Mouse (Mus musculus) kidney, postnatal 0 days (tissue): Measurements from ENCODE around the gene Gadl1. TPM values are rescaled to one million over a fixed set of nuclear protein-coding genes. Genes with fewer than 3 reads are reported as not detected.

Experiments
- ATAC-seq: fragments of 200-750 bp; cut with Nextera tagmentation; replicated peaks from 2 replicates; pipeline ENCODE4 v1.8.0; 2017; ENCODE audit warnings: low read depth, moderate number of reproducible peaks, moderate TSS enrichment, moderate library complexity; ENCODE audit not compliant: low FRiP score
- DNase-seq: peaks from one replicate; pipeline ENCODE4 v3.0.0-alpha.2; 2016; ENCODE audit warnings: low spot score
- H3K27ac ChIP-seq: fragments of 300-500 bp; sonication (generic); 2 replicates; pipeline ENCODE4 v1.5.1; 2014; ENCODE audit warnings: mild to moderate bottlenecking
- H3K27me3 ChIP-seq: fragments of 300-500 bp; sonication (generic); 2 replicates; pipeline ENCODE4 v1.6.1; 2014; ENCODE audit warnings: low read length, mixed read lengths; ENCODE audit not compliant: insufficient read depth
- H3K36me3 ChIP-seq: fragments of 300-500 bp; sonication (generic); 2 replicates; pipeline ENCODE4 v1.6.1; 2014; ENCODE audit warnings: low read length, mixed read lengths; ENCODE audit not compliant: insufficient read depth
- H3K4me1 ChIP-seq: fragments of 300-500 bp; sonication (generic); replicated peaks from 2 replicates; pipeline ENCODE4 v1.6.1; 2014; ENCODE audit warnings: antibody characterized with exemption, low read length, mixed read lengths; ENCODE audit not compliant: insufficient read depth
- H3K4me2 ChIP-seq: fragments of 300-500 bp; sonication (generic); 2 replicates; pipeline ENCODE4 v1.6.1; 2014; ENCODE audit warnings: mild to moderate bottlenecking, low read length, moderate library complexity, mixed read lengths
- H3K4me3 ChIP-seq: fragments of 300-500 bp; sonication (generic); replicated peaks from 2 replicates; pipeline ENCODE4 v1.5.1; 2014; ENCODE audit warnings: low read depth, low read length
- H3K9ac ChIP-seq: fragments of 300-500 bp; sonication (generic); 2 replicates; pipeline ENCODE4 v1.6.1; 2014; ENCODE audit warnings: low read depth, low read length
- H3K9me3 ChIP-seq: fragments of 300-500 bp; sonication (generic); replicated peaks from 2 replicates; pipeline ENCODE4 v1.6.1; 2016; ENCODE audit warnings: low read length, inconsistent platforms, mixed read lengths
- CTCF ChIP-seq: IDR thresholded peaks from 2 replicates; pipeline ENCODE4 v1.5.1; 2016; ENCODE audit warnings: antibody characterized with exemption, low read depth, mild to moderate bottlenecking, moderate library complexity
- WGBS: fragments of 180-500 bp; shearing (Covaris S2); extraction: QIAGEN DNeasy Blood & Tissue Kit; methylation state at CpG from one replicate; pipeline ENCODE4 v1.1.7; 2014; 5-methylcytosine and 5-hydroxymethylcytosine counted together
- polyA plus RNA-seq: library from polyadenylated mRNA; unstranded; fragments of >200 nt; fragmentation: Nextera tagmentation; extraction: Ambion mirVana; gene quantifications from 2 replicates; pipeline ENCODE4 v1.2.1, GENCODE M21; 2015

Gene Gadl1
- polyA plus RNA-seq, 1 experiment from 2014 or later = 0.61 TPM

DNA sequence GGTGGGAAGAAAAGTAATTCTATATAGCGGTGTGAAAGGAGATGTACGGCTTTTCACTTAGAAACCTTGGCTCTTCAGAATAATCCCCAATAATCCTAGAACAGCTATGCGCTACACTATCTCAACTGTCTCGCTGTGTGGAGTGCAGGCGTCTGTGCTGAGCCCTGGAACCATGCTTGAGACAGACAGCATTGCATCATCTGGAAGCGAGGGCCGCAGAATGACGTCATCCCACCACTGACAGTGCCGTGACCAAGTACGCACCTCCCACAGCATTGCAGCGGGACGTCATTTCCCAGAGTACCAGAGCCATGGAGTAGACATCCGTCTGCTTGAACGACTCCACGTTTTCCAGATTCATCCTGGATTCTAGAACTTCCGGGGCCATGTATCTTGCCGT is 195.5 kb downstream of the Gadl1 start:
- no peak for TF ChIP-seq CTCF
- Histone ChIP-seq H3K4me3 (no peak overlapping the region), H3K4me2 (no peak overlapping the region), H3K9me3 (no peaks in the 10 kb centered on the region), H3K36me3 (peaks cover 56% of the 10 kb centered on the region), H3K27me3 (no peaks in the 10 kb centered on the region), H3K9ac (no peak overlapping the region), H3K4me1 (peaks cover 2% of the 10 kb centered on the region; the same call in 1 of the 2 replicates), H3K27ac (no peak overlapping the region)
- DNase-seq (no peak), ATAC-seq (no peak)
- WGBS = 90% methylated on average over 17 of the region's 17 CpGs

GRCm38 (mm10) chr9:116108729-116109128 is 199.5 kb downstream of the Gadl1 start:
- ATAC-seq (no peak), DNase-seq (peak; percentile 35)
- H3K4me3 ChIP-seq = no peak overlapping the region
- no peaks in the 10 kb centered on the region for H3K9me3 ChIP-seq
- peaks cover 48% of the 10 kb centered on the region for H3K36me3 ChIP-seq
- 74% methylated on average over 2 of the region's 2 CpGs for WGBS
- H3K4me1 ChIP-seq = no peaks in the 10 kb centered on the region
- TF ChIP-seq CTCF = no peak
- no peak overlapping the region for H3K27ac ChIP-seq
- no peaks in the 10 kb centered on the region for H3K27me3 ChIP-seq
- no peak overlapping the region for H3K4me2 ChIP-seq
- H3K9ac ChIP-seq = no peak overlapping the region

DNA sequence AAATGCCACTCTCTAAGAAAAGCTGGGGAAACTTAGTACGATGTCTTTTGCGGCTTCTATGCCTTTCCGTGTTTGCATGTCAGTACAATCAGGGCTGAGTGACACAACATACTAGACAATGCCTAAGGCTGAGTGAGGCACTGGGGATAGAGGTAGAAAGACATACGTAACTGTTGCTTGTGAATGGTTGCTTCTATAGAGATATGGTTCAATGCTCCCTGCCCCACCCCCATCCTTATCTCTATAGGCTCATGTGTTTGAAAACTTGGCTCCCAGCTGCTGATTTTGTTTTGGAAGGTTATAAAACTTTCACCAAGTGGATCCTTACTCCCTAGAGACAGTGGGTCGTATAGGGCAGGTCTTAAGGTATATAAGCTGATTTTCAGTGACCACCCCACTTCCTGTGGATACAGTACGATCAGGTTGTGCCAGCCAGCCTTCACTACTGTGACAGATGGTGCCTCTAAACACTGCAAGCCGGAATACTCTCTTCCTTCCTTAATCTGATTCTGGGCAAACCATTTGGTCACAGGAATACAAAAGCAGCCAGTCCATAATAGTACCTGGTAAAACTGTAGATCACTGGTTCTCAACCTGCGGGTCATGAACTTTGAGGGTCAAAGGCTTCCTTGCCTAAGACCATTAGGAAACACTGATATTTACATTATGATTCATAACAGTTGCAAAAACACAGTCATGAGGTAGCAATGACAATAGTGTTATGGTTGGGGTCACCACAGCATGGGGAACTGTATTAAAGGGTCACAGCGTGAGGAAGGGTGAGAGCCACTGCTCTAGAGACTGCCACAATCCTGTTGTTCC is 202.1 kb downstream of the Gadl1 start:
- H3K4me3 ChIP-seq = no peak overlapping the region
- 78% methylated on average over 9 of the region's 9 CpGs for WGBS
- no peaks in the 10 kb centered on the region for H3K9me3 ChIP-seq
- H3K36me3 ChIP-seq = peaks cover 32% of the 10 kb centered on the region
- H3K27me3 ChIP-seq = no peaks in the 10 kb centered on the region
- H3K9ac ChIP-seq = no peak overlapping the region
- H3K27ac ChIP-seq = no peak overlapping the region
- no peak for TF ChIP-seq CTCF
- peaks cover 8% of the 10 kb centered on the region; the same call in 1 of the 2 replicates for H3K4me1 ChIP-seq
- ATAC-seq (no peak), DNase-seq (no peak)
- H3K4me2 ChIP-seq = no peak overlapping the region

GRCm38 (mm10) chr9:116114339-116114738 is 205.1 kb downstream of the Gadl1 start:
- Histone ChIP-seq H3K4me1 (peaks cover 8% of the 10 kb centered on the region; the same call in 1 of the 2 replicates), H3K27ac (peak overlapping the region; percentile 1; the same call in 1 of the 2 replicates), H3K4me3 (no peak overlapping the region), H3K9me3 (no peaks in the 10 kb centered on the region), H3K27me3 (no peaks in the 10 kb centered on the region), H3K36me3 (peaks cover 25% of the 10 kb centered on the region), H3K9ac (no peak overlapping the region), H3K4me2 (no peak overlapping the region)
- 21% methylated on average over 4 of the region's 4 CpGs for WGBS
- no peak for TF ChIP-seq CTCF
- DNase-seq (peak; percentile 74), ATAC-seq (no peak)

GRCm38 (mm10) chr9:116115875-116116274 is 206.6 kb downstream of the Gadl1 start:
- peaks cover 8% of the 10 kb centered on the region; the same call in 1 of the 2 replicates for H3K4me1 ChIP-seq
- TF ChIP-seq CTCF = no peak
- H3K36me3 ChIP-seq = peaks cover 15% of the 10 kb centered on the region; the same call in 1 of the 2 replicates
- no peak overlapping the region for H3K4me2 ChIP-seq
- H3K27me3 ChIP-seq = no peaks in the 10 kb centered on the region
- H3K4me3 ChIP-seq = no peak overlapping the region
- no peak overlapping the region for H3K27ac ChIP-seq
- 95% methylated on average over 7 of the region's 7 CpGs for WGBS
- H3K9ac ChIP-seq = no peak overlapping the region
- DNase-seq (no peak), ATAC-seq (no peak)
- no peaks in the 10 kb centered on the region for H3K9me3 ChIP-seq

DNA sequence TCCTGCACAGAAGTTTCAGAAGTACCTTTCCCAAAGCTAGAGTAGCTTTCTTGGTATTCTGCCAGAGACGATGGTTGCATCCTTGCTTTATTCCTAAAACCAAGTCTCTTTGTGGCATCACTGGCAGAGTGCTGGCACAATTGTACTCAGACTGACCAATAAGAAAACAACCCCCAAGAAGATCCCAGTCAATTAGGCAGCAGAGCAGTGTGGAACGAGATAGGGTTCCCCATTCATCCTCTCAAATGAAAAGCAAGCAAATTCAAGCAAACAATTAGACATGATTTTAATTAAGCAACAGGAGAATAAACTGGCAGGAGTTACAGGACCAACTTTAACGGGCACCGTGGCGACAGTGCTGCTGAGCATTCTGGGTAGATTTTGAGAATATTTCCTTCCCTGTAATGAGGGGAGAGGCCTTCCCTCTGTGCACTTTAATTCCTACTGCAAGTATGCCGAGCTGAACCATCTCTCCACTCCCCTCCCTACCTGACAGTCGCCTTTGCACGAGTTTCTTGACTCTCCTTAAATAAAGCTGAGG is 209.1 kb downstream of the Gadl1 start:
- Histone ChIP-seq H3K27me3 (no peaks in the 10 kb centered on the region), H3K9ac (no peak overlapping the region), H3K36me3 (peaks cover 16% of the 10 kb centered on the region; the same call in 1 of the 2 replicates), H3K4me1 (peaks cover 12% of the 10 kb centered on the region), H3K4me2 (no peak overlapping the region), H3K27ac (no peak overlapping the region), H3K4me3 (no peak overlapping the region), H3K9me3 (no peaks in the 10 kb centered on the region)
- no peak for TF ChIP-seq CTCF
- WGBS = 73% methylated on average over 8 of the region's 8 CpGs
- ATAC-seq (no peak), DNase-seq (no peak)
